22 mouse cellular contexts compared by ENCODE assay signal in genomic region chr11:56244951-56245350, GRCm38 (mm10).
DNase-seq lines count a peak whose midpoint lies in the region; ATAC-seq lines count a peak whose summit lies in the region.
"Had no signal": no experiment of that assay in that cellular context is flagged by ENCODE, and none has a peak within 500 bp of the region (broad histone marks: within the 10 kb centered on the region; RNA-seq: fewer than 3 reads in every experiment).

No protein-coding gene starts in this region.

- ATAC-seq in hindbrain, embryonic 12.5 days (ENCODE audit: low FRiP score) = no peak
- no peak for ATAC-seq in neural tube, embryonic 15.5 days (ENCODE audit: low FRiP score)
- ATAC-seq: inflammation-experienced regulatory T-cells, adult 6 months; midbrain, embryonic 16.5 days had no signal

- no peaks in the 10 kb centered on the region; the same call in 1 of the 2 replicates for H3K27me3 ChIP-seq in hindbrain, embryonic 10.5 days (ENCODE audit: insufficient read depth, poor library complexity, severe bottlenecking)
- peaks cover 2% of the 10 kb centered on the region; the same call in 1 of the 2 replicates for H3K27me3 ChIP-seq in hindbrain, embryonic 12.5 days
- no peaks in the 10 kb centered on the region for H3K27me3 ChIP-seq in neural tube, embryonic 15.5 days (replicated peaks)
- H3K27me3 ChIP-seq: CH12.LX; forebrain, embryonic 12.5 days; hindbrain, embryonic 13.5 days; limb, embryonic 15.5 days; liver, embryonic 15.5 days had no signal

- H3K27ac ChIP-seq in hindbrain, embryonic 10.5 days = peak overlapping the region; percentile 29; the same call in 1 of the 2 replicates
- H3K27ac ChIP-seq in hindbrain, embryonic 12.5 days = no peak overlapping the region
- no peak overlapping the region for H3K27ac ChIP-seq in neural tube, embryonic 15.5 days (replicated peaks)
- H3K27ac ChIP-seq: forebrain, embryonic 12.5 days; hindbrain, embryonic 13.5 days; limb, embryonic 15.5 days; liver, embryonic 15.5 days had no signal

- no peaks in the 10 kb centered on the region for H3K36me3 ChIP-seq in hindbrain, embryonic 10.5 days
- H3K36me3 ChIP-seq in hindbrain, embryonic 12.5 days = no peaks in the 10 kb centered on the region
- H3K36me3 ChIP-seq in neural tube, embryonic 15.5 days = no peaks in the 10 kb centered on the region
- H3K36me3 ChIP-seq: forebrain, embryonic 12.5 days; hindbrain, embryonic 13.5 days; limb, embryonic 15.5 days; liver, embryonic 15.5 days had no signal

- no peak overlapping the region for H3K4me3 ChIP-seq in hindbrain, embryonic 10.5 days
- no peak overlapping the region for H3K4me3 ChIP-seq in hindbrain, embryonic 12.5 days
- H3K4me3 ChIP-seq in neural tube, embryonic 15.5 days (replicated peaks) = no peak overlapping the region
- H3K4me3 ChIP-seq: forebrain, embryonic 12.5 days; hindbrain, embryonic 13.5 days; limb, embryonic 15.5 days; liver, embryonic 15.5 days had no signal

- WGBS in hindbrain, embryonic 10.5 days = 88% methylated on average over 2 of the region's 2 CpGs
- WGBS in hindbrain, embryonic 12.5 days = 84% methylated on average over 2 of the region's 2 CpGs
- 84% methylated on average over 2 of the region's 2 CpGs for WGBS in neural tube, embryonic 15.5 days

- H3K9ac ChIP-seq in hindbrain, embryonic 12.5 days = no peak overlapping the region
- H3K9ac ChIP-seq in neural tube, embryonic 15.5 days (replicated peaks) = no peak overlapping the region
- H3K9ac ChIP-seq: forebrain, embryonic 12.5 days; hindbrain, embryonic 13.5 days; limb, embryonic 15.5 days; liver, embryonic 15.5 days had no signal

- DNase-seq in hindbrain, embryonic 10.5 days (ENCODE audit: low spot score) = no peak
- peak; percentile 41 for DNase-seq in right cerebral cortex, adult 18-20 months
- DNase-seq in right cerebral cortex, adult 2 months (ENCODE audit: low spot score in 2 of 2) = no peak
- DNase-seq in layer of hippocampus, adult 8-10 months (ENCODE audit: low spot score in 2 of 2) = peak; percentile 49 to 57
- DNase-seq in lung, postnatal 14 days = no peak
- DNase-seq: adrenal gland, postnatal 25 days; cerebellum, adult 8-10 months; heart, postnatal 10 days; kidney, adult 2 months; kidney, postnatal 10 days; lung, postnatal 10 days; thymus, postnatal 25 days had no signal

- no peak overlapping the region for H3K4me2 ChIP-seq in hindbrain, embryonic 12.5 days (replicated peaks)
- H3K4me2 ChIP-seq in neural tube, embryonic 15.5 days = no peak overlapping the region
- H3K4me2 ChIP-seq: forebrain, embryonic 12.5 days; heart, embryonic 11.5 days; hindbrain, embryonic 13.5 days; limb, embryonic 15.5 days; liver, embryonic 15.5 days had no signal

- H3K9me3 ChIP-seq in hindbrain, embryonic 10.5 days = no peaks in the 10 kb centered on the region
- H3K9me3 ChIP-seq in hindbrain, embryonic 12.5 days (replicated peaks) = no peaks in the 10 kb centered on the region
- no peaks in the 10 kb centered on the region for H3K9me3 ChIP-seq in neural tube, embryonic 15.5 days (replicated peaks)
- H3K9me3 ChIP-seq: forebrain, embryonic 12.5 days; hindbrain, embryonic 13.5 days; limb, embryonic 15.5 days; liver, embryonic 15.5 days had no signal

- peaks cover 25% of the 10 kb centered on the region for H3K4me1 ChIP-seq in hindbrain, embryonic 10.5 days (replicated peaks)
- H3K4me1 ChIP-seq in hindbrain, embryonic 12.5 days = peaks cover 22% of the 10 kb centered on the region
- peaks cover 23% of the 10 kb centered on the region for H3K4me1 ChIP-seq in neural tube, embryonic 15.5 days
- H3K4me1 ChIP-seq: limb, embryonic 15.5 days; liver, embryonic 15.5 days had no signal

Comparison
In these comparisons a context has a peak if more than half of its experiments do, and no peak if none do; other contexts are left out.
1. DNase-seq: peak in right cerebral cortex, adult 18-20 months (single experiment) and layer of hippocampus, adult 8-10 months (2 of 2); none in hindbrain, embryonic 10.5 days (single experiment), right cerebral cortex, adult 2 months (0 of 2) and lung, postnatal 14 days (single experiment).